Mouse (Mus musculus) embryonic stem cell, embryonic (primary cell): Measurements from ENCODE around the gene Cd2.

Source experiments
- CTCF ChIA-PET, 4 experiments: fragments of 300-600 bp in 2 of 4; fragments of 350-600 bp in 2 of 4; sonication (Branson Sonifier 250); formaldehyde crosslinking; loops; one replicate each; lab custom pipeline; 2022; ENCODE audit warnings: inconsistent platforms in 2 of 4; lab: Charles Lee
- POLR2A ChIA-PET, 4 experiments: fragments of 300-600 bp in 2 of 4; fragments of 350-600 bp in 2 of 4; sonication (Branson Sonifier 250); formaldehyde crosslinking; loops; one replicate each; lab custom pipeline; 2022; ENCODE audit warnings: antibody characterized with exemption in 4 of 4, inconsistent platforms in 1 of 4; lab: Charles Lee

Cd2 gene

DNA sequence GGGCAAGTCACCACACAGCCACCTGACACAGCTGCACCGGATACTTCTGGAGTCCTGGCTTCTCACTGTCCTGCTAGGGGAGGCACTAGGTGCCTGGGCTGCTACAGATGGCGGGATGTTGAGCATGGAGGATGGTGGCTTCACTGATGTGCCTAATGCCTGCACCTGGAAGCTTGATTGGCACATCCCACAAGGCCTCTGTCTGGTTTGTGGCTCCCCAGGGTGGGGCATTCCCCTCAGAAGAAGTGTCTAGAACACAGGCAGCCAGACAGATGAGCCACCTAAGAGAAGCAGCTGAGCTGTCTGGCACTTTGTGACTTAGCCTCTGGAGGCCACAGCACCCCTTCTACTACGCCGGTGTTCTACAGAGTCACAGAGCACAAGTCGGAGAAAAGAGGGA lies 9.5 kb upstream of the Cd2 start:
- CTCF ChIA-PET, result interaction anchor here in 1 of 4 experiments (0.5 kb wide), 1 partner anchor 282 kb away, joined by 5 read pairs; no protein-coding TSS in a partner anchor
- POLR2A ChIA-PET, result no interaction called here

DNA sequence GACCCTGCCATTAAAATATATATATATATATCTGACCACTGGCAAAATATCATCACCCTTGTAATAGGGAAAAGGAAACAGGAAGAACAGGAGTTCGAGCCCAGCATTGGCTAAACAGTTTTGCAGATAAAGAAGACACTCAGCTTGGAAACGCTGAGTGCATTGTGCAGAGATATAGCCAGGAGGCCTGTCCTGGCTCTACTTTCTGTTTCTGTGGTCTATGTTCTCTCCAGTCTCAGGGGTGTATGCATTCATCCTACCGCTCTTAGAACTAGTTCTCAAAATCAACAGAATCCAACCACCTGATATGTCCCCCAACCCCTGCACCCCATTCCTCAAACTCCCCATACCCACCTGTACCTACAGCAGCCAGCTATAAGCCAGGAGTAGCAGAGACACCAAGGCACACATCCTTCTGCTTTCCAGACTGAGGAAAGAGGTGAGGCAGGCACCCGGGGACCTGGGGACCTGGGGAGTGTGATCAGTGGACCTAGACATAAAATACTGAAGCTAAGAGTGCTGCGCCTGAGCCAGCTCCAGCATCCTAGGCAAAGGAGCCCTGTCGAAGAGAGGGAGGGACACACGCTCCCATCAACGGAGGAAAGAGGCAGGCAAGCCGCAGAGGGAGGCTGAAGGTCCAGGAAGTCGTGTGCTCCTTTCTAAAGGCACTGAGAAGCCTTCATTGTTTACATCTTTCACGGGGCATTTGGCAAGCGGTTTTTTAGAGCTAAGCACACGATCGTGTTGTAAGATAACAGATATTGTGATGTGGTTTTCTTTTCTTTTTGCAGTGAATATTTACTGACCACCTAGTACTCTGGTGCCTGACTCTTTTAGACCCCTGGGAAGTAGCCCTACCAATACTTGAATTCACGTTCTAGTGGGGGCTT lies 8.4 kb upstream of the Cd2 start:
- CTCF ChIA-PET, result interaction anchor here (0.6 to 5.8 kb wide), 35 partner anchors 8 to 887 kb away, joined by 3 to 53 read pairs (median 5); partner anchors contain the start of genes Trim45 (in 1 of the 4) and Ttf2 (in 1 of the 4)
- POLR2A ChIA-PET, result interaction anchor here (0.6 to 2.1 kb wide), 14 partner anchors 14 to 658 kb away, joined by 3 to 9 read pairs (median 4); partner anchors contain the start of gene Ttf2 (in 1 of the 4)

- POLR2A ChIA-PET, result interaction anchor here (0.6 to 2.1 kb wide), 24 partner anchors 8 to 658 kb away, joined by 3 to 9 read pairs (median 3); partner anchors contain the start of gene Ttf2 (in 1 of the 4)
- CTCF ChIA-PET, result interaction anchor here (0.6 to 5.8 kb wide), 58 partner anchors 9 to 886 kb away, joined by 3 to 53 read pairs (median 4); partner anchors contain the start of genes Ttf2 (in 2 of the 4) and Trim45 (in 1 of the 4)
Measured at GRCm38 (mm10) chr3:101295366-101295867, 7.7 kb upstream of the Cd2 start.

- ChIA-PET POLR2A (interaction anchor here (0.7 to 2.1 kb wide), 18 partner anchors 9 to 564 kb away, joined by 3 to 9 read pairs (median 4); no protein-coding TSS in a partner anchor), CTCF (interaction anchor here (0.6 to 5.8 kb wide), 52 partner anchors 8 to 520 kb away, joined by 3 to 53 read pairs (median 4); partner anchors contain the start of genes Ttf2 (in 2 of the 4) and Trim45 (in 1 of the 4))
Measured at GRCm38 (mm10) chr3:101294487-101295365, 7.0 kb upstream of the Cd2 start.

DNA sequence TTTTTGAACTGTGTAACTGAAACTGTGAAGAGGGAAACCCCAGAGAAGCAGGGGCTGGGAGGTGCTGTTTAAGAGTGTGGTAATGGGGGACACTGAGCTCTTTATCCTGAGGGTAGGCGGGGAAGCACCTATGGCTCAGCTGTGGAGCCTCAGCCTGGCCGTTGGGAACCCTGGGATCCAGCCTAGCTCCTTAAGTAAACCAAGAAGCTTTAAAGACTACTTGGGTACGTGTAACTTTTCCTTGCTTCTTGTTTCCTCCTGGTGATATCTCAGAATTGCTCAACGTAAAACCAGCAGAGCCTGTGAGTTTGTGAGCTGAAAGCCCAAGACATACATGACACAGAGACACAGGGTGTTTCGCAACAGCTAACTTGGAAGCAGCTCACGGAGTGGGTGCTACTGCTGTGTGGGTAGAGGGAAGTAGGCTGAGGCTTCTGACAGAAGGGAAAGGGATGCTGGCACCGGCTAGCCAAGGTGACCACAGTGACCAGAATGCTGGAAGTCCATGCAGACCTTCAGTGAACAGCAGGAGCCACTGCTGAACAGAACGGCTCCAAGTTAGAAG lies 5.9 kb upstream of the Cd2 start:
- CTCF ChIA-PET, result interaction anchor here in 3 of 4 experiments (0.6 to 5.8 kb wide), 5 partner anchors 10 to 322 kb away, joined by 4 to 53 read pairs (median 5); no protein-coding TSS in a partner anchor
- POLR2A ChIA-PET, result interaction anchor here in 3 of 4 experiments (0.5 to 4.8 kb wide), 5 partner anchors 12 to 303 kb away, joined by 3 to 26 read pairs (median 3); no protein-coding TSS in a partner anchor

DNA sequence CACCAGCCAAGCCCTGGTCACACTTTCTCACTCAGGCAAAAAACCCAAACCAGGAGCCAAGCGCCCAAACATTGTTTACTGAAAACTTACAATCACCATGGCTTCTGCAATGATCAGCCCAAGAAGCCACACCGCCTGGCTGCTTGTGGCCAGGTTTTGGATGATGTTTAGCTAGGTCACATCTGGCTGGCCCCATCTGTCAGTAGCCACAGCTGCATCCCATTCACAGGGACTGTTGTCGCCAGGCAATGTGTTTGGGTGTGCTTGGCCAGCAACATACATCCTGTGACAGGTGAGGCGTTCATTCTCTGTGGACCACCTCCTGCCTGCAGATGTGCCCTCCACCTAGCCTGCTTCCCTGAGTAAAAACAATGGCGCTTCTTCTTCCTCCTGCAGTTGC lies 4.9 kb upstream of the Cd2 start:
- POLR2A ChIA-PET, result interaction anchor here in 3 of 4 experiments (0.8 to 4.8 kb wide), 5 partner anchors 11 to 371 kb away, joined by 3 to 26 read pairs (median 3); partner anchors contain the start of gene Trim45 (in 1 of the 3)
- CTCF ChIA-PET, result interaction anchor here in 3 of 4 experiments (0.6 to 5.8 kb wide), 6 partner anchors 10 to 622 kb away, joined by 3 to 53 read pairs (median 4); no protein-coding TSS in a partner anchor

- ChIA-PET POLR2A (interaction anchor here in 3 of 4 experiments (0.7 to 4.8 kb wide), 6 partner anchors 9 to 353 kb away, joined by 3 to 26 read pairs (median 4); partner anchors contain the start of gene Ttf2 (in 1 of the 3)), CTCF (interaction anchor here in 3 of 4 experiments (0.6 to 5.8 kb wide), 7 partner anchors 9 to 523 kb away, joined by 3 to 53 read pairs (median 3); no protein-coding TSS in a partner anchor)
Measured at GRCm38 (mm10) chr3:101290587-101291520, 3.1 kb upstream of the Cd2 start.

DNA sequence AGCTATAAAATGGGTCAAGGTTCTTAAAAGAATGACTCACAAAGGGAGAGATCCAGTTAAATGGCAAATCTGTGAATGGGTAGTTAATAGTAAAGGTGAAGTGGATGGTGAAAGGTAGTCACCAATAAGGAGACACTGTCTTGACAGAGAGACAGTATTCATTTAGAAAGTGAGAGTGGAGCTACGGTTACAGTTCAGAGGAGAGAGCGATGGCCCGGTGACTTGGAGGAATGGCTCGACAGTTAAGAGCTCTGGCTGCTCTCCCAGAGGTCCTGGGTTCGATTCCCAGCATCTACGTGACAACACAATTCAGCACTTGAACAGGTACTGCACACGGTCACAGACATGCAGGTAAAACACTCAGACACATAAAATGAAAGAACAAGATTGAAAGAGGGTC lies 2.3 kb upstream of the Cd2 start:
- ChIA-PET CTCF (interaction anchor here in 2 of 4 experiments (0.6 to 1.0 kb wide), 2 partner anchors 20 to 28 kb away, joined by 3 to 4 read pairs; no protein-coding TSS in a partner anchor), POLR2A (interaction anchor here in 2 of 4 experiments (1.4 to 4.8 kb wide), 4 partner anchors 9 to 321 kb away, joined by 4 to 26 read pairs (median 4); partner anchors contain the start of gene Ttf2 (in 1 of the 2))

DNA sequence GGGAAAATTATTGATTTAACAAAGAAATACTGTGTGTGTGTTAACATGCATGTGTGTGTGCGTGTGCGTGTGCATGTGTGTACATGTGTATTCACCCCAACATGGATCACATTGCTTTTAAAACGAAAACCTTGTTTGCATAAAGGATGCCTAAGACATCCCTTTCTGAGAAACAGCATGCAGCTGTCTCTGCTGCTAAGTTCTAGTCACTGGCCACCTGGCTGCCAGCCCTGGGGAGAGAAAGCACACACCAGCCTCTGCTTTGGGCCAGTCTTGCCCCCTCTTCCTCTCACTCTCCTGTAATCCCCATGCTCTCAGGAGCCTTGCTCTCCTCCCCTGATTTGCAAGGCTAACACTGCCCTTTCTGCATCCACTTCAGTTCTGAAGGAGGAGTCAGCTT lies 1.7 kb upstream of the Cd2 start:
- CTCF ChIA-PET, result interaction anchor here in 1 of 4 experiments (1.0 kb wide), 1 partner anchor 29 kb away, joined by 3 read pairs; no protein-coding TSS in a partner anchor
- POLR2A ChIA-PET, result interaction anchor here in 2 of 4 experiments (1.6 to 4.8 kb wide), 4 partner anchors 8 to 320 kb away, joined by 4 to 26 read pairs (median 4); partner anchors contain the start of gene Ttf2 (in 2 of the 2)

DNA sequence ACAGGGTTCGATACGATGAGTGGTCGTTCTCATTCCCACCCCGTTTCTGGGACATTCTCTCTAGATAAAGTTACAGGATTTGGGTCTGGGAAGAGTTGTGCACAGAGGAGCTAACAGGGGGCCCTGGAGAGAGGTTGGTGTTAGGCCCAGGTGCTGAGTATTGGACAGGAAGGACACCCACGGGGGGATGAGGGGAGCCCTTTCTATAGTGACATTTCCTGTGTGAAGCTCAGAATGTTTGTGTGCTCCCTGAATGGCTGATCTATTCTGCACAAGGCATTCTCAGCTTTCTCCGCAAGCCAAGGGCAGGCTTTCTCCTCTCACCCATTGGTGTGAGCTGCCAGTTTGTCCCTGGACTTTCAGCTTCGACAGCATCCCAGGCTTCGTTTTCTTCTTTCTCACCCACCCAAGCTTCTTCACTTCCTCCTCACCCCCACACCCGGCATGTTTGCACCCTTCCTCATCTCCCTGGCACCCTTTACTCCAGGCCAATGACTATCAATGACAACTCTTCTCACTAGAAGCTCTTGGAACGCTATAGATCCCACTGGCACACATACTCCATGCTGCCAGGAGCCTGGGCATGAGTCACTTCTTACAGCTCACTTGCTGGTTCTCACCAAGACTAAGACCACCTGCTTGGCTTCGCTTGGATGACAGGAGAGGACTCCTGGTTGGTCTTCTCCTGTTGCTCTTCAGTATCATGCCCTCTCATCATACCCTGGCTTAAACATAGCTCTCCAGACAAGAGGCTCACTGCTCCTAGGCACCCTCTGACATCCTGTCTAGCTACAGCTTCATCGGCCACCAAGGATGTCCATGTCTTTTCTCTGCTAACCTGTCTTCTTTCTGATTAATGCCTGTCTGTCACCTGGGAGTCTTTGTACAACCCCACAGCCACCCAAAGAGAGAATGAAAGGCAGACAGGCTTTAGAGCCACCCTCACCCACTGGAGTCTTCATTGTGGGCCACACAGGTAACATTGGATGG lies 1.1 kb downstream of the Cd2 start:
- ChIA-PET POLR2A (interaction anchor here in 2 of 4 experiments (0.7 to 1.4 kb wide), 3 partner anchors 204 to 317 kb away, joined by 3 to 4 read pairs (median 3); partner anchors contain the start of gene Ttf2 (in 1 of the 2)), CTCF (interaction anchor here (0.5 to 1.8 kb wide), 9 partner anchors 8 to 370 kb away, joined by 3 to 6 read pairs (median 4); no protein-coding TSS in a partner anchor)

GRCm38 (mm10) chr3:101285851-101286250 lies 1.9 kb downstream of the Cd2 start:
- ChIA-PET POLR2A (interaction anchor here in 2 of 4 experiments (0.6 to 1.4 kb wide), 3 partner anchors 212 to 316 kb away, joined by 3 to 4 read pairs (median 3); partner anchors contain the start of gene Ttf2 (in 1 of the 2)), CTCF (interaction anchor here (0.5 to 1.8 kb wide), 5 partner anchors 9 to 127 kb away, joined by 3 to 6 read pairs (median 4); no protein-coding TSS in a partner anchor)

DNA sequence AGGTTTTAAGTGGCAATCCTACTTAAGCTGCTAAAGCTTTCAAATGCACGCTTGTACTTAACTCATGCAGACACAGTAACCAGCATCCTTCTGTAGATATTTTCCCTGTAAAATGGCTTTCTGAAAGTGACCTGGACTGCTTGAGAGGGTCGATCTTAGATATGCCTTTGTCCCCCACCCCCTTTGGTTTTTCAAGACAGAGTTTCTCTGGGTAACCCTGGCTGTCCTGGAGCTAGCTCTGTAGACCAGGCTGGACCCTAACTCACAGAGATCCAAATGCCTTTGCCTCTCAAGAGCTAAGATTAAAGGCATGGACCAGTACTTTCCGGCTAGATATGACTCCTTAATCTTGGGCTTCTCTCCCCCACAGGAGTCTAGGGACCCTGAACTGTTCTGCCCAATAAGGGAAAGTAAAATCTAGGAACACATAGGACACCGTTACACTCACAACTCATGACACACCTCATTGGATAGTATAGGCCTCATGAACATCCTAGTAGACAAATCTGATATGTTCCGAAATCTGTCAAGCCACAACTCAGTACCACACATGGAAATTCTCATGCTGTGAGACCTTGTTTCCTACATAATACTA lies 2.6 kb downstream of the Cd2 start:
- ChIA-PET CTCF (interaction anchor here in 1 of 4 experiments (1.4 kb wide), 1 partner anchor 19 kb away, joined by 4 read pairs; no protein-coding TSS in a partner anchor), POLR2A (interaction anchor here in 1 of 4 experiments (0.5 kb wide), 1 partner anchor 74 kb away, joined by 3 read pairs; no protein-coding TSS in a partner anchor)

DNA sequence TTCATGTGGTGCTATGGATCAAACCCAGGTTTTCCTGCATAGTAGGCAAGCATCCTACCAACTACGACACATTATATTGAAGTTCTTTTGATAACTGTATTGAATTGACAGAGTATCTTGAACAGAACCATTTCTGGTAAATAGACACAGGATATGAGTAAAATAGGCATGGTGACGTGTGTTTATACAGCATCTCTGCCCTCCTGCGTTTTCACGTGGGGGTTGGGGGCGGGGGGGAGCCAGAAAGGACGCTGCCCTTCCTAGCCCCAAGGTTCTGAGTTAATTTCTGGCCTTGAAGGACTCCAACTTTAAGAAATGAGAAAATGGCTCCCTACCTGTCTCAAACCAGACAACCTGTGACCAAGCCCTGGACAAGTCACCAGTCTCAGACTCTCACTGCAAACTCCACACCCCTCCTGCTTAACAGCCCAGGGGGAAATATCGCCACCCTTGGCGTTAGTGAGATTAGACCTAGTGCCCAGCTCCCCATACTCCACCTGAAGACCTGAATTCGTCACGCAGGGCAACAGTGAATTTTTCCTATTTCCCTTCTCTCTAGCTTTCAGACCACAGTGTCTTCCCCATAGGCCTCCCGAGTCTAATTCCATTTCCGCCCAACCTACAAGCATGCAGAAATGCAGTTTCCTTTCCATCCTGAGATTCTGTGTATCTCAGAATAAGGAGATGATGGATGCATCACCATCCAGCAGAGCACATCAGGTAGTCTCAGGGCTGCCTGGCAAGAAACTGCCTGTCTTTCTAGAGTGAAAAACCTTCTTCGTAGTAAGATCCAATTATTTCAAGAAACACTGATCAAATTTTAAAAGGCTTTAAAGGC lies 3.7 kb downstream of the Cd2 start:
- ChIA-PET POLR2A (no interaction called here), CTCF (interaction anchor here in 3 of 4 experiments (0.6 to 1.4 kb wide), 4 partner anchors 11 to 20 kb away, joined by 3 to 6 read pairs (median 4); no protein-coding TSS in a partner anchor)
